Mouse (Mus musculus) lung, embryonic 15.5 days (tissue): ENCODE data around the gene Prnd. TPM values are rescaled to one million over a fixed set of nuclear protein-coding genes. Genes with fewer than 3 reads are reported as not detected.

Source experiments
- ATAC-seq: fragments of 200-750 bp; cut with Nextera tagmentation; 2 replicates; pipeline ENCODE4 v1.8.0; 2017; ENCODE audit warnings: moderate number of reproducible peaks, borderline replicate concordance; ENCODE audit not compliant: low FRiP score, low TSS enrichment; ENCODE audit errors: extremely low read depth
- H3K27ac ChIP-seq: fragments of 300-500 bp; sonication (generic); 2 replicates; pipeline ENCODE4 v1.5.1; 2015; ENCODE audit warnings: moderate library complexity, mild to moderate bottlenecking, inconsistent platforms
- H3K27me3 ChIP-seq: fragments of 300-500 bp; sonication (generic); 2 replicates; pipeline ENCODE4 v1.6.1; 2015; ENCODE audit warnings: inconsistent platforms
- H3K36me3 ChIP-seq: fragments of 300-500 bp; sonication (generic); 2 replicates; pipeline ENCODE4 v1.6.1; 2015; ENCODE audit warnings: inconsistent platforms
- H3K4me1 ChIP-seq: fragments of 300-500 bp; sonication (generic); 2 replicates; pipeline ENCODE4 v1.6.1; 2015; ENCODE audit warnings: inconsistent platforms
- H3K4me2 ChIP-seq: fragments of 300-500 bp; sonication (generic); 2 replicates; pipeline ENCODE4 v1.6.1; 2015; ENCODE audit warnings: inconsistent platforms, mild to moderate bottlenecking, moderate library complexity
- H3K4me3 ChIP-seq: fragments of 300-500 bp; sonication (generic); 2 replicates; pipeline ENCODE4 v1.5.1; 2015; ENCODE audit warnings: mild to moderate bottlenecking, inconsistent platforms
- H3K9ac ChIP-seq: fragments of 300-500 bp; sonication (generic); 2 replicates; pipeline ENCODE4 v1.6.1; 2015; ENCODE audit warnings: inconsistent platforms
- H3K9me3 ChIP-seq: fragments of 300-500 bp; sonication (generic); 2 replicates; pipeline ENCODE4 v1.6.1; 2016; ENCODE audit warnings: inconsistent platforms
- WGBS: fragments of 180-500 bp; shearing (Covaris S2); methylation state at CpG from one replicate; pipeline ENCODE4 v1.1.7; 2015; 5-methylcytosine and 5-hydroxymethylcytosine counted together
- polyA plus RNA-seq: library from polyadenylated mRNA; unstranded; fragments of >200 nt; fragmentation: Nextera tagmentation; extraction: Ambion mirVana; gene quantifications from 2 replicates; pipeline ENCODE4 v1.2.1, GENCODE M21; 2015

Gene Prnd
- polyA plus RNA-seq, 1 experiment from 2014 or later = 44.2 TPM

- H3K27me3 ChIP-seq = peaks cover 24% of the 10 kb centered on the region; the same call in 1 of the 2 replicates
- H3K9me3 ChIP-seq = no peaks in the 10 kb centered on the region
- H3K4me1 ChIP-seq = peaks cover 22% of the 10 kb centered on the region
- ATAC-seq = no peak
- no peaks in the 10 kb centered on the region for H3K36me3 ChIP-seq
- H3K27ac ChIP-seq = no peak overlapping the region
- WGBS = 37% methylated on average over 9 of the region's 9 CpGs
- H3K4me3 ChIP-seq = peak overlapping the region; percentile 21
- no peak overlapping the region for H3K9ac ChIP-seq
- H3K4me2 ChIP-seq = peak overlapping the region; percentile 52
Measured at GRCm38 (mm10) chr2:131954835-131955234, 4.2 kb downstream of the Prnd start.

- peak; percentile 55; the same call in 1 of the 2 replicates for ATAC-seq
- Histone ChIP-seq H3K4me2 (peak overlapping the region; percentile 52), H3K9me3 (no peaks in the 10 kb centered on the region), H3K9ac (no peak overlapping the region), H3K4me3 (peak overlapping the region; percentile 21), H3K27me3 (peaks cover 23% of the 10 kb centered on the region; the same call in 1 of the 2 replicates), H3K27ac (no peak overlapping the region), H3K36me3 (no peaks in the 10 kb centered on the region), H3K4me1 (peaks cover 22% of the 10 kb centered on the region)
- 5% methylated on average over 17 of the region's 17 CpGs for WGBS
Measured at GRCm38 (mm10) chr2:131955264-131955663, 4.6 kb downstream of the Prnd start.

- Histone ChIP-seq H3K9ac (no peak overlapping the region), H3K27me3 (peaks cover 18% of the 10 kb centered on the region; the same call in 1 of the 2 replicates), H3K4me1 (peaks cover 19% of the 10 kb centered on the region), H3K36me3 (no peaks in the 10 kb centered on the region), H3K4me3 (no peak overlapping the region), H3K27ac (no peak overlapping the region), H3K4me2 (no peak overlapping the region), H3K9me3 (no peaks in the 10 kb centered on the region)
- no peak for ATAC-seq
- 75% methylated on average over 7 of the region's 7 CpGs for WGBS
Measured at GRCm38 (mm10) chr2:131956336-131957256, 5.9 kb downstream of the Prnd start.

GRCm38 (mm10) chr2:131957731-131958222 lies 7.1 kb downstream of the Prnd start:
- 43% methylated on average over 9 of the region's 9 CpGs for WGBS
- no peaks in the 10 kb centered on the region for H3K36me3 ChIP-seq
- ATAC-seq = no peak

GRCm38 (mm10) chr2:131961671-131962070 lies 11.0 kb downstream of the Prnd start:
- Histone ChIP-seq H3K36me3 (no peaks in the 10 kb centered on the region), H3K27me3 (no peaks in the 10 kb centered on the region), H3K27ac (no peak overlapping the region), H3K9ac (no peak overlapping the region), H3K4me3 (no peak overlapping the region), H3K4me2 (no peak overlapping the region), H3K9me3 (no peaks in the 10 kb centered on the region), H3K4me1 (no peaks in the 10 kb centered on the region)
- 60% methylated on average over 2 of the region's 2 CpGs for WGBS
- no peak for ATAC-seq

More at GRCm38 (mm10) chr2:131957731-131958222, 7.1 kb downstream of the Prnd start:
- Histone ChIP-seq H3K27me3 (peaks cover 13% of the 10 kb centered on the region; the same call in 1 of the 2 replicates), H3K9ac (no peak overlapping the region), H3K4me2 (no peak overlapping the region), H3K27ac (no peak overlapping the region), H3K4me1 (peaks cover 16% of the 10 kb centered on the region), H3K4me3 (no peak overlapping the region), H3K9me3 (no peaks in the 10 kb centered on the region)

GRCm38 (mm10) chr2:131970597-131970996 lies 19.9 kb downstream of the Prnd start:
- 92% methylated on average over 2 of the region's 2 CpGs for WGBS
- no peak overlapping the region for H3K4me3 ChIP-seq
- no peak overlapping the region for H3K4me2 ChIP-seq
- no peaks in the 10 kb centered on the region for H3K4me1 ChIP-seq
- ATAC-seq = no peak
- H3K27ac ChIP-seq = no peak overlapping the region
- no peak overlapping the region for H3K9ac ChIP-seq
- no peaks in the 10 kb centered on the region for H3K9me3 ChIP-seq
- no peaks in the 10 kb centered on the region for H3K36me3 ChIP-seq
- no peaks in the 10 kb centered on the region for H3K27me3 ChIP-seq

- Histone ChIP-seq H3K27ac (no peak overlapping the region), H3K36me3 (no peaks in the 10 kb centered on the region), H3K27me3 (no peaks in the 10 kb centered on the region), H3K4me1 (no peaks in the 10 kb centered on the region), H3K9me3 (no peaks in the 10 kb centered on the region), H3K9ac (no peak overlapping the region), H3K4me3 (no peak overlapping the region), H3K4me2 (no peak overlapping the region)
- no peak for ATAC-seq
- 63% methylated on average over 4 of the region's 4 CpGs for WGBS
Measured at GRCm38 (mm10) chr2:131971098-131971497, 20.4 kb downstream of the Prnd start.

GRCm38 (mm10) chr2:131976663-131977062 lies 26.0 kb downstream of the Prnd start:
- WGBS = 70% methylated on average over 3 of the region's 3 CpGs
- Histone ChIP-seq H3K9ac (no peak overlapping the region), H3K4me2 (no peak overlapping the region), H3K4me3 (no peak overlapping the region), H3K27me3 (no peaks in the 10 kb centered on the region), H3K9me3 (no peaks in the 10 kb centered on the region), H3K4me1 (no peaks in the 10 kb centered on the region), H3K27ac (no peak overlapping the region), H3K36me3 (no peaks in the 10 kb centered on the region)
- ATAC-seq = no peak

GRCm38 (mm10) chr2:131980866-131981265 lies 30.2 kb downstream of the Prnd start:
- no peaks in the 10 kb centered on the region for H3K36me3 ChIP-seq
- WGBS = 26% methylated on average over 9 of the region's 9 CpGs
- H3K9ac ChIP-seq = no peak overlapping the region
- no peaks in the 10 kb centered on the region for H3K27me3 ChIP-seq
- H3K9me3 ChIP-seq = no peaks in the 10 kb centered on the region
- H3K4me1 ChIP-seq = no peaks in the 10 kb centered on the region
- peak; percentile 83 for ATAC-seq
- H3K4me3 ChIP-seq = no peak overlapping the region
- H3K27ac ChIP-seq = no peak overlapping the region
- no peak overlapping the region for H3K4me2 ChIP-seq

- no peak overlapping the region for H3K4me3 ChIP-seq
- no peak overlapping the region for H3K4me2 ChIP-seq
- no peak for ATAC-seq
- no peaks in the 10 kb centered on the region for H3K9me3 ChIP-seq
- no peaks in the 10 kb centered on the region for H3K27me3 ChIP-seq
- 12% methylated on average over 6 of the region's 6 CpGs for WGBS
- H3K9ac ChIP-seq = no peak overlapping the region
- no peaks in the 10 kb centered on the region for H3K4me1 ChIP-seq
- H3K27ac ChIP-seq = no peak overlapping the region
- H3K36me3 ChIP-seq = no peaks in the 10 kb centered on the region
Measured at GRCm38 (mm10) chr2:131982546-131983196, 32.0 kb downstream of the Prnd start.

GRCm38 (mm10) chr2:131987950-131988349 lies 37.3 kb downstream of the Prnd start:
- Histone ChIP-seq H3K4me1 (0 out of 2 replicates have a peak, but pooled peaks cover 7% of the 10 kb centered on the region), H3K9ac (no peak overlapping the region), H3K4me2 (no peak overlapping the region), H3K4me3 (no peak overlapping the region), H3K9me3 (no peaks in the 10 kb centered on the region), H3K27ac (no peak overlapping the region), H3K27me3 (no peaks in the 10 kb centered on the region), H3K36me3 (no peaks in the 10 kb centered on the region)
- 48% methylated on average over 3 of the region's 3 CpGs for WGBS
- no peak for ATAC-seq

- 57% methylated on average over 2 of the region's 2 CpGs for WGBS
- H3K4me1 ChIP-seq = peaks cover 8% of the 10 kb centered on the region; the same call in 1 of the 2 replicates
Measured at GRCm38 (mm10) chr2:131988550-131988949, 37.9 kb downstream of the Prnd start.

More at GRCm38 (mm10) chr2:131988550-131988949, 37.9 kb downstream of the Prnd start:
- no peaks in the 10 kb centered on the region for H3K27me3 ChIP-seq
- no peak overlapping the region for H3K4me3 ChIP-seq
- H3K9me3 ChIP-seq = no peaks in the 10 kb centered on the region
- no peak overlapping the region for H3K4me2 ChIP-seq
- no peaks in the 10 kb centered on the region for H3K36me3 ChIP-seq
- H3K9ac ChIP-seq = no peak overlapping the region
- ATAC-seq = no peak
- no peak overlapping the region for H3K27ac ChIP-seq
